Mouse (Mus musculus) retina, adult 2 months (tissue): ENCODE results near the gene Adgrv1.
"Not testable (repeated sequence)": the region's sequence is repeated elsewhere in the genome, so short reads cannot be mapped to it uniquely, and the experiment has no call there.

Experiments
- DNase-seq: peaks from one replicate; pipeline ENCODE4 v3.0.0-alpha.2; 2012; ENCODE audit warnings: low read depth, low spot score

Gene Adgrv1

GRCm38 (mm10) chr13:81342987-81343596 lies 289.9 kb downstream of the Adgrv1 start:
- no peak for DNase-seq

GRCm38 (mm10) chr13:81335241-81335640 lies 297.7 kb downstream of the Adgrv1 start:
- DNase-seq, result no peak

- no peak for DNase-seq
These were observed 300.9 kb downstream of the Adgrv1 start for GRCm38 (mm10) chr13:81332018-81332417.

GRCm38 (mm10) chr13:81329762-81330161 lies 303.2 kb downstream of the Adgrv1 start:
- no peak for DNase-seq

GRCm38 (mm10) chr13:81328181-81328580 lies 304.8 kb downstream of the Adgrv1 start:
- no peak for DNase-seq

- no peak for DNase-seq
These were observed 307.2 kb downstream of the Adgrv1 start for GRCm38 (mm10) chr13:81325606-81326215.

- DNase-seq, result no peak
These were observed 309.2 kb downstream of the Adgrv1 start for GRCm38 (mm10) chr13:81323546-81324316.

- DNase-seq, result no peak
These were observed 316.4 kb downstream of the Adgrv1 start for GRCm38 (mm10) chr13:81316581-81316980.

GRCm38 (mm10) chr13:81314306-81315120 lies 318.4 kb downstream of the Adgrv1 start:
- DNase-seq, result no peak

- DNase-seq, result no peak
These were observed 320.8 kb downstream of the Adgrv1 start for GRCm38 (mm10) chr13:81312148-81312547.

GRCm38 (mm10) chr13:81300851-81301250 lies 332.1 kb downstream of the Adgrv1 start:
- no peak for DNase-seq

- no peak for DNase-seq
These were observed 338.8 kb downstream of the Adgrv1 start for GRCm38 (mm10) chr13:81294106-81294505.

GRCm38 (mm10) chr13:81282193-81282592 lies 350.8 kb downstream of the Adgrv1 start:
- DNase-seq, result no peak

GRCm38 (mm10) chr13:81280650-81281229 lies 352.2 kb downstream of the Adgrv1 start:
- no peak for DNase-seq

- DNase-seq, result no peak
These were observed 353.6 kb downstream of the Adgrv1 start for GRCm38 (mm10) chr13:81279351-81279736.

GRCm38 (mm10) chr13:81278669-81279350 lies 354.1 kb downstream of the Adgrv1 start:
- DNase-seq, result no peak

- DNase-seq, result no peak
These were observed 359.1 kb downstream of the Adgrv1 start for GRCm38 (mm10) chr13:81273837-81274236.

GRCm38 (mm10) chr13:81270396-81270795 lies 362.6 kb downstream of the Adgrv1 start:
- DNase-seq, result no peak

GRCm38 (mm10) chr13:81269056-81269455 lies 363.9 kb downstream of the Adgrv1 start:
- no peak for DNase-seq

- not testable (repeated sequence) for DNase-seq
These were observed 365.5 kb downstream of the Adgrv1 start for GRCm38 (mm10) chr13:81267489-81267888.

GRCm38 (mm10) chr13:81264465-81264864 lies 368.5 kb downstream of the Adgrv1 start:
- DNase-seq, result no peak
